Mouse (Mus musculus): ENCODE data around the gene Tmem102. TPM values are rescaled to one million over a fixed set of nuclear protein-coding genes. Genes with fewer than 3 reads are reported as not detected.

The Tmem102 gene
- total and polyA plus RNA-seq, 3 experiments = not detected

DNA sequence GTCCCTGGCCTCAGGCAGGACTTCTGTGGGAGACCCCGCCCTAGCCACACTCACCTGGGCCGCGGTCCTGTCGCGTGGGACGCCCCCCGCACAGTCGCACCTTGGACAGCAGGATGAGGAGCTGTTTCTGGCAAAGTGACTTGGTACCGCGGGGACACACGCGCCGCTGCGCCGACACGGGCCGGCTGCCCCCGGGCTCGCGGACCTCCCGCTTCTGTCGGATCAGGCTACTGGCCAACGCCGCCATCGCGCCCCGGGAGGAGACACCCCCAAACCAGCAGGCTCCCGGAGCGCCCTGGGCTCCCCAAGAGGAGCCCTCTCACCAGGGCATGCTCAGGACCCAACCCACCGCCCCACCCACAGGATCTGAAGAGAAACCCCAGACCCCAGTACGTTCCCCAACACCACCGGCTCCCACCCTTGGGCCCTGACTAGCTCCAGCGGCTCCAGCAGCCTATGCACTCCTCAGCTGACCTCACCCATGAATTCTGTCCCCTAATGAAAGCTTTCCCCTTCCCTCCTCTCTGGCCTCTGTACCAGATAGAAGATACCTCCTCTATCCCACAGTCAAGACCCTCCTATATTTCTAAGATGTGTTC lies 3.9 kb downstream of the Tmem102 start, which contains the start of gene Fgf11:
TSS of gene Fgf11 (minus strand) at position 479 of the 599 bp plus-strand sequence.
- TF ChIP-seq GATA1 (IDR thresholded peaks at IDR 0.05; ENCODE audit: borderline replicate concordance, low read length) (no peak), CTCF (IDR thresholded peaks at IDR 0.05; ENCODE audit: low read depth, low read length) (no peak), POLR2AphosphoS5 (IDR thresholded peaks at IDR 0.05; ENCODE audit: insufficient replicate concordance, low read depth, low read length) (no peak), GATA2 (IDR thresholded peaks at IDR 0.05; ENCODE audit: borderline replicate concordance, low read depth, low read length) (no peak), TAL1 (conservative IDR thresholded peaks at IDR 0.05; ENCODE audit: low read depth, low read length) (no peak)
- Histone ChIP-seq H3K4me1 (ENCODE audit: insufficient read depth, low read depth, low read length) (peaks cover 55% of the 10 kb centered on the region), H3K9me3 (replicated peaks) (no peaks in the 10 kb centered on the region), H3K4me3 (ENCODE audit: low read depth, low read length) (peak within 1 kb of the TSS; percentile 70), H3K36me3 (replicated peaks) (peaks cover 11% of the 10 kb centered on the region), H3K27me3 (ENCODE audit: insufficient read depth, low read length) (peaks cover 87% of the 10 kb centered on the region)
- ATAC-seq (ENCODE audit: extremely low read depth, insufficient number of reproducible peaks, low FRiP score, poor library complexity, severe bottlenecking) (no peak), DNase-seq (ENCODE audit: low spot score) (no peak)

DNA sequence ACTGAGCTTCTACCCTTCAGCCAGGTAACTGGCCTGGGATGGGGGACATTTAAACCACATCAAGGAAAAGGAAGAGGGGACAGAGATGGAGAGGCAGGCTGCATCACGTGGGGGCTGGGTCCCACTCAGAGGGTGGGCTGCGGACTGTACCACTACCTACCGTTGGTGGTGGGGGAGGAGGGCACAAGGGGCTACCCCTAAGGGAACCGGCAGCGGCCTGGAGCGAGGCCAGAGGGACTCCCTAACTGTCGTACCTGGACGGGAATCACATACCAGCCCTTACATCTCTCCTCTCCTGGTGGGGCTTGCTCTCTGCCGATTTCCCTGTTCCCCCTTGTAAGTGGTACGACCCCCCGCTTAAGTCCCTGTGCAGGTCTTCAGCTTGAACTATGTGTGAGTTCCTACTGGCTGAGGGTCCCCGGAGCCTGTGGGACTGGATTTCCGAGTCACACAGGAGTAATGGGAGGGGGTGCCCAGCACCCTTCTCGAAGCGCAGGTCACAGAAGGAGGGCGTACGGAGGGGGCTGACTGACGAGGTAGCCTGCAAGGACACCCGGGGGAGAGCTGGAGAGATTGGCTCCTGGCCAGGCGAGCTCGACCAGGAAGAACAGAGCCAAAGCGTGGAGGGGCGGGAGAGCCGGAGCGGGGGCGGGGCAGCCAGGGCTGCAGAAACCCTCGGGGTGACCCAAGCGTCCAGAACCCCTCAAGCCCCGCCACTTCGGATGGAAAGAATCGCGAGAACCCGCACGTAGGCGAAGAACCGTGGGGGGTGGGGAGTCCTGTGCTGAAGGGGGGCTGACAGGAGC lies 4.8 kb downstream of the Tmem102 start:
- H3K27me3 ChIP-seq (ENCODE audit: insufficient read depth, low read length) = peaks cover 87% of the 10 kb centered on the region
- H3K4me1 ChIP-seq (ENCODE audit: insufficient read depth, low read depth, low read length) = peaks cover 61% of the 10 kb centered on the region
- H3K4me3 ChIP-seq (ENCODE audit: low read depth, low read length) = peak overlapping the region; percentile 68
- TF ChIP-seq CTCF (IDR thresholded peaks at IDR 0.05; ENCODE audit: low read depth, low read length) = no peak
- no peak for TF ChIP-seq GATA2 (IDR thresholded peaks at IDR 0.05; ENCODE audit: borderline replicate concordance, low read depth, low read length)
- TF ChIP-seq POLR2AphosphoS5 (IDR thresholded peaks at IDR 0.05; ENCODE audit: insufficient replicate concordance, low read depth, low read length) = no peak
- no peak for TF ChIP-seq TAL1 (conservative IDR thresholded peaks at IDR 0.05; ENCODE audit: low read depth, low read length)
- no peak for TF ChIP-seq GATA1 (IDR thresholded peaks at IDR 0.05; ENCODE audit: borderline replicate concordance, low read length)
- H3K9me3 ChIP-seq (replicated peaks) = no peaks in the 10 kb centered on the region
- DNase-seq (ENCODE audit: low spot score) (peak; percentile 47), ATAC-seq (ENCODE audit: extremely low read depth, insufficient number of reproducible peaks, low FRiP score, poor library complexity, severe bottlenecking) (no peak)
- peaks cover 11% of the 10 kb centered on the region for H3K36me3 ChIP-seq (replicated peaks)

DNA sequence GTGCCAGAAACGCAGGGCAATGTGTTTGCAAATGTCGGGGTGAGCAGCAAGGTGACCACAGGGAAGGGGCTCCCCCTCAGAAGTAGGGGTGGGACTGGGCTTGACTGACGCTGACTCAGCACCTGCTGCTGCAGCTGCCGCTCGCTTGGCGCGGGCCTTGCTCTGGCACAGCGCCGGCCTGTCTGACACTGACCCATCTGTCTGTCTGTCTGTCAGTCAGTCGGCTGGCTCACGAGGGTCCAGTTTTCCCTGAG lies 5.4 kb downstream of the Tmem102 start:
- H3K9me3 ChIP-seq (replicated peaks) = no peaks in the 10 kb centered on the region
- H3K4me3 ChIP-seq (ENCODE audit: low read depth, low read length) = peak overlapping the region; percentile 68; the same call in 1 of the 2 replicates
- DNase-seq (ENCODE audit: low spot score) = peak; percentile 34
- peaks cover 82% of the 10 kb centered on the region for H3K27me3 ChIP-seq (ENCODE audit: insufficient read depth, low read length)
- peaks cover 66% of the 10 kb centered on the region for H3K4me1 ChIP-seq (ENCODE audit: insufficient read depth, low read depth, low read length)
- ATAC-seq (ENCODE audit: extremely low read depth, insufficient number of reproducible peaks, low FRiP score, poor library complexity, severe bottlenecking) = no peak
- H3K36me3 ChIP-seq (replicated peaks) = peaks cover 11% of the 10 kb centered on the region
- no peak for TF ChIP-seq GATA1 (IDR thresholded peaks at IDR 0.05; ENCODE audit: borderline replicate concordance, low read length)
- no peak for TF ChIP-seq GATA2 (IDR thresholded peaks at IDR 0.05; ENCODE audit: borderline replicate concordance, low read depth, low read length)
- no peak for TF ChIP-seq POLR2AphosphoS5 (IDR thresholded peaks at IDR 0.05; ENCODE audit: insufficient replicate concordance, low read depth, low read length)
- no peak for TF ChIP-seq TAL1 (conservative IDR thresholded peaks at IDR 0.05; ENCODE audit: low read depth, low read length)
- no peak for TF ChIP-seq CTCF (IDR thresholded peaks at IDR 0.05; ENCODE audit: low read depth, low read length)

DNA sequence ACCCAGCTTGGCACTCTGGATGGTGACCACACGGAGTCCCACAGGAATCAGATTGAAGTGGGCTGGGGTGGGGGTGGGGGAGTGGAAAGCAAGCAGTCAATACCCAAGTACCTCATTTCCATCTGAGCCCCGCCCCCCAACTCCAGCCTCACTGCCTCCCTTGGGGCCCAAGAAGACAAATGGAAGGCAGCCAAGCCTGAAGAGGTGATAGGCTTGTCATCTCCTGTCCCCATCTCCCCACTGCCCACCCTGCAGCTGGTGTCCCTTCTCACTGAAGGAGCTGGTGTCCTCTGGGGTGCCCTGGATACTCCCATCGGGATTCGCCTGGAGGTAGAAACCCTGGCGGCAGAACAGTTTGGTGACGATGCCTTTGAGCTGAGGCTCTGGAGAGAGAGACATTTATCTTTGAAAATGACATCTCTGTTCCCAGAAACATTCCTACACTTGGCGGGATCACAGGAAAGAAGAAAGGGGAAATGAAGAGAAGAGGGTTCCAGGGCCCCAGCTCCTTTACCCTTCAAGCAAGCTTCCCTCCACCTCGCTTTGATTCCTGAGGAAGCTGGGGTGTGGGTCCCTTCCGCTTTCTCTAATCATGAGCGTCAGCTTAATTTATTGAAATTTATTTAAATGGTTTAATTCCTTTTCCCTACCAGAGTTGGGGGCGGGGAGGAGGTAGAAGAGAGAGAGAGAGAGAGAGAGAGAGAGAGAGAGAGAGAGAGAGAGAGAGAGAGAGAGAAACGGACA lies 5.9 kb downstream of the Tmem102 start:
- ATAC-seq (ENCODE audit: extremely low read depth, insufficient number of reproducible peaks, low FRiP score, poor library complexity, severe bottlenecking) (no peak), DNase-seq (ENCODE audit: low spot score) (peak; percentile 24)
- TF ChIP-seq GATA1 (IDR thresholded peaks at IDR 0.05; ENCODE audit: borderline replicate concordance, low read length) = no peak
- TF ChIP-seq CTCF (IDR thresholded peaks at IDR 0.05; ENCODE audit: low read depth, low read length) = no peak
- no peak for TF ChIP-seq TAL1 (conservative IDR thresholded peaks at IDR 0.05; ENCODE audit: low read depth, low read length)
- no peak for TF ChIP-seq POLR2AphosphoS5 (IDR thresholded peaks at IDR 0.05; ENCODE audit: insufficient replicate concordance, low read depth, low read length)
- no peak for TF ChIP-seq GATA2 (IDR thresholded peaks at IDR 0.05; ENCODE audit: borderline replicate concordance, low read depth, low read length)
- Histone ChIP-seq H3K4me1 (ENCODE audit: insufficient read depth, low read depth, low read length) (peaks cover 70% of the 10 kb centered on the region), H3K9me3 (replicated peaks) (no peaks in the 10 kb centered on the region), H3K4me3 (ENCODE audit: low read depth, low read length) (peak overlapping the region; percentile 68; the same call in 1 of the 2 replicates), H3K36me3 (replicated peaks) (peaks cover 11% of the 10 kb centered on the region), H3K27me3 (ENCODE audit: insufficient read depth, low read length) (peaks cover 77% of the 10 kb centered on the region)

- peaks cover 63% of the 10 kb centered on the region for H3K4me1 ChIP-seq (ENCODE audit: insufficient read depth, low read depth, low read length)
- peaks cover 72% of the 10 kb centered on the region for H3K27me3 ChIP-seq (ENCODE audit: insufficient read depth, low read length)
- H3K9me3 ChIP-seq (replicated peaks) = no peaks in the 10 kb centered on the region
- TF ChIP-seq CTCF (IDR thresholded peaks at IDR 0.05; ENCODE audit: low read depth, low read length) (no peak), POLR2AphosphoS5 (IDR thresholded peaks at IDR 0.05; ENCODE audit: insufficient replicate concordance, low read depth, low read length) (no peak), GATA1 (IDR thresholded peaks at IDR 0.05; ENCODE audit: borderline replicate concordance, low read length) (no peak), GATA2 (IDR thresholded peaks at IDR 0.05; ENCODE audit: borderline replicate concordance, low read depth, low read length) (no peak), TAL1 (conservative IDR thresholded peaks at IDR 0.05; ENCODE audit: low read depth, low read length) (no peak)
- DNase-seq (ENCODE audit: low spot score) (no peak), ATAC-seq (ENCODE audit: extremely low read depth, insufficient number of reproducible peaks, low FRiP score, poor library complexity, severe bottlenecking) (no peak)
- no peak overlapping the region for H3K4me3 ChIP-seq (ENCODE audit: low read depth, low read length)
- peaks cover 11% of the 10 kb centered on the region for H3K36me3 ChIP-seq (replicated peaks)
Observed at GRCm38 (mm10) chr11:69797924-69798323, 7.5 kb downstream of the Tmem102 start.
